Mouse (Mus musculus): ENCODE data around the gene Olfr547. TPM values are rescaled to one million over a fixed set of nuclear protein-coding genes. Genes with fewer than 3 reads are reported as not detected.

Olfr547 gene
- polyA plus RNA-seq, 1 experiment from 2014 or later, result not detected

- H3K4me3 ChIP-seq (replicated peaks), result no peak overlapping the region
- H3K4me2 ChIP-seq, result no peak overlapping the region
- no peak overlapping the region for H3K9ac ChIP-seq (replicated peaks)
- H3K27ac ChIP-seq, result no peak overlapping the region
- H3K27me3 ChIP-seq, result no peaks in the 10 kb centered on the region
- no peaks in the 10 kb centered on the region for H3K36me3 ChIP-seq
- no peaks in the 10 kb centered on the region for H3K9me3 ChIP-seq
- 0 out of 2 replicates have a peak, but pooled peaks cover 8% of the 10 kb centered on the region for H3K4me1 ChIP-seq (replicated peaks)
- ATAC-seq (ENCODE audit: insufficient number of reproducible peaks, insufficient read depth, low FRiP score, low TSS enrichment, low read depth), result no peak
- 92% methylated on average over 4 of the region's 4 CpGs for WGBS
Observed at GRCm38 (mm10) chr7:102566219-102566618, 31.7 kb downstream of the Olfr547 start.

GRCm38 (mm10) chr7:102571142-102571541 lies 36.6 kb downstream of the Olfr547 start, which contains the start of gene Olfr550:
TSS of gene Olfr550 (plus strand) at chr7:102571442.
- H3K27me3 ChIP-seq, result no peaks in the 10 kb centered on the region
- no peaks in the 10 kb centered on the region for H3K4me1 ChIP-seq (replicated peaks)
- H3K36me3 ChIP-seq, result no peaks in the 10 kb centered on the region
- no peak within 1 kb of the TSS for H3K4me2 ChIP-seq
- no peak within 1 kb of the TSS for H3K9ac ChIP-seq (replicated peaks)
- no peak within 1 kb of the TSS for H3K27ac ChIP-seq
- WGBS, result 93% methylated on average over 8 of the region's 8 CpGs
- H3K4me3 ChIP-seq (replicated peaks), result no peak within 1 kb of the TSS
- ATAC-seq (ENCODE audit: insufficient number of reproducible peaks, insufficient read depth, low FRiP score, low TSS enrichment, low read depth), result no peak
- H3K9me3 ChIP-seq, result no peaks in the 10 kb centered on the region

DNA sequence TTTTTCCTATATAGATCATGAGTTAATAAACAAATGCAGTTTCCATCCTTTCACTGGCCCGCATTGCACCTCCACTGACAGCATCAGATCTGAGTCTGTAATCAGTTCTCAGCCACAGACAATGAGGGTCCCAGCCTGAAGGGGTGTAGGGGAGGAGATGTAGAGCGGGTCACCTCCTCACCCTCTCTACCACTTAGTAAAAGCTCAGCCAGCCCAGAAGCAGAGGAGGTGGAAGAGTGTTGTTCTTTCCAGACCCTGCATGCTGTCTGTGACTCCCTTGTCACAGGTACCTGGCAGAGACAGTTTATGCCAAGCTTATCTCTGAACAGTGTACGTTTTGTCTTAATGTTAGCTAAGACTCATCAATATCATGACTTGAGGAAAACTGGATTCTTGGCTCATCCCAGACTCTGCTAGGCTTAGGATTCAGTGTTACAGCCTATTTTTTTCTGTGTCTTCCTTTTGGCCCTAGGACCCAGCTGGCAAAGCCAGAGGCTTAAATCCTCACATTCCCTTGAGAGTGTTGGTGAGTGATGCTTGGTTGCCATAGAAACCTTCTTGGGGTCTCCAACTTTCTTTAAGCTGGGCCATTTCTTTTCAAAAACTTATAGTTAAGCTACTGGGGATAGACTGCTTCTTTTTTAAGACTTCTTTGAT lies 38.8 kb downstream of the Olfr547 start:
- H3K9me3 ChIP-seq, result no peaks in the 10 kb centered on the region
- H3K4me3 ChIP-seq (replicated peaks), result no peak overlapping the region
- no peaks in the 10 kb centered on the region for H3K36me3 ChIP-seq
- H3K27ac ChIP-seq, result no peak overlapping the region
- no peaks in the 10 kb centered on the region for H3K27me3 ChIP-seq
- WGBS, result 83% methylated on average over 3 of the region's 3 CpGs
- no peak overlapping the region for H3K4me2 ChIP-seq
- H3K4me1 ChIP-seq (replicated peaks), result no peaks in the 10 kb centered on the region
- no peak for ATAC-seq (ENCODE audit: insufficient number of reproducible peaks, insufficient read depth, low FRiP score, low TSS enrichment, low read depth)
- H3K9ac ChIP-seq (replicated peaks), result no peak overlapping the region

GRCm38 (mm10) chr7:102575998-102576397 lies 41.4 kb downstream of the Olfr547 start:
- H3K9ac ChIP-seq (replicated peaks), result no peak overlapping the region
- no peak overlapping the region for H3K27ac ChIP-seq
- 76% methylated on average over 6 of the region's 6 CpGs for WGBS
- no peaks in the 10 kb centered on the region for H3K36me3 ChIP-seq
- ATAC-seq (ENCODE audit: insufficient number of reproducible peaks, insufficient read depth, low FRiP score, low TSS enrichment, low read depth), result no peak
- H3K9me3 ChIP-seq, result no peaks in the 10 kb centered on the region
- H3K4me2 ChIP-seq, result no peak overlapping the region
- H3K27me3 ChIP-seq, result no peaks in the 10 kb centered on the region
- no peak overlapping the region for H3K4me3 ChIP-seq (replicated peaks)
- H3K4me1 ChIP-seq (replicated peaks), result no peaks in the 10 kb centered on the region

Other genes starting within 250 kb of the Olfr547 start
- 190 and 192 TPM in 2 replicates for gene Rrm1, start 93.1 kb upstream of the Olfr547 start, polyA plus RNA-seq (2016; fragmentation: Nextera tagmentation; extraction: Ambion mirVana)
- 0.24 and 0.33 TPM in 2 replicates for gene Olfr543, start 53.1 kb upstream of the Olfr547 start, polyA plus RNA-seq (2016; fragmentation: Nextera tagmentation; extraction: Ambion mirVana)
- gene Olfr544, start 46.4 kb upstream of the Olfr547 start, polyA plus RNA-seq (2016; fragmentation: Nextera tagmentation; extraction: Ambion mirVana), result not detected in 2 replicates
- 0.09 TPM in 1 of 2 replicates, not detected in the other for gene Olfr545, start 35.2 kb upstream of the Olfr547 start, polyA plus RNA-seq (2016; fragmentation: Nextera tagmentation; extraction: Ambion mirVana)
- not detected in 2 replicates for gene Olfr548-ps1, start 6.1 kb downstream of the Olfr547 start, polyA plus RNA-seq (2016; fragmentation: Nextera tagmentation; extraction: Ambion mirVana)
- gene Olfr549, start 15.1 kb downstream of the Olfr547 start, polyA plus RNA-seq (2016; fragmentation: Nextera tagmentation; extraction: Ambion mirVana), result not detected in 2 replicates
- gene Trim21, start 30.7 kb downstream of the Olfr547 start, polyA plus RNA-seq (2016; fragmentation: Nextera tagmentation; extraction: Ambion mirVana), result 0.44 and 0.59 TPM in 2 replicates
- not detected in 2 replicates for gene Olfr550, start 36.7 kb downstream of the Olfr547 start, polyA plus RNA-seq (2016; fragmentation: Nextera tagmentation; extraction: Ambion mirVana)
- gene Olfr551, start 57.1 kb downstream of the Olfr547 start, polyA plus RNA-seq (2016; fragmentation: Nextera tagmentation; extraction: Ambion mirVana), result not detected in 2 replicates
- not detected in 2 replicates for gene Olfr552, start 63.0 kb downstream of the Olfr547 start, polyA plus RNA-seq (2016; fragmentation: Nextera tagmentation; extraction: Ambion mirVana)
- not detected in 2 replicates for gene Olfr553, start 83.5 kb downstream of the Olfr547 start, polyA plus RNA-seq (2016; fragmentation: Nextera tagmentation; extraction: Ambion mirVana)
- not detected in 2 replicates for gene Olfr554, start 103.7 kb downstream of the Olfr547 start, polyA plus RNA-seq (2016; fragmentation: Nextera tagmentation; extraction: Ambion mirVana)
- gene Olfr555, start 124.1 kb downstream of the Olfr547 start, polyA plus RNA-seq (2016; fragmentation: Nextera tagmentation; extraction: Ambion mirVana), result not detected in 2 replicates
- gene Olfr556, start 130.2 kb downstream of the Olfr547 start, polyA plus RNA-seq (2016; fragmentation: Nextera tagmentation; extraction: Ambion mirVana), result not detected in 2 replicates
- 14.9 and 15.0 TPM in 2 replicates for gene Trim68, start 152.6 kb downstream of the Olfr547 start, polyA plus RNA-seq (2016; fragmentation: Nextera tagmentation; extraction: Ambion mirVana)
- gene Olfr557, start 161.2 kb downstream of the Olfr547 start, polyA plus RNA-seq (2016; fragmentation: Nextera tagmentation; extraction: Ambion mirVana), result not detected in 2 replicates
- not detected in 2 replicates for gene Olfr558, start 167.5 kb downstream of the Olfr547 start, polyA plus RNA-seq (2016; fragmentation: Nextera tagmentation; extraction: Ambion mirVana)
- gene Olfr33, start 184.3 kb downstream of the Olfr547 start, polyA plus RNA-seq (2016; fragmentation: Nextera tagmentation; extraction: Ambion mirVana), result not detected in 2 replicates
- gene Olfr559, start 192.7 kb downstream of the Olfr547 start, polyA plus RNA-seq (2016; fragmentation: Nextera tagmentation; extraction: Ambion mirVana), result not detected in 2 replicates
- not detected in 2 replicates for gene Olfr560, start 224.6 kb downstream of the Olfr547 start, polyA plus RNA-seq (2016; fragmentation: Nextera tagmentation; extraction: Ambion mirVana)
- not detected in 2 replicates for gene Olfr78, start 224.7 kb downstream of the Olfr547 start, polyA plus RNA-seq (2016; fragmentation: Nextera tagmentation; extraction: Ambion mirVana)
- gene Olfr561, start 236.5 kb downstream of the Olfr547 start, polyA plus RNA-seq (2016; fragmentation: Nextera tagmentation; extraction: Ambion mirVana), result not detected in 2 replicates